Mouse (Mus musculus) midbrain, embryonic 12.5 days (tissue): Measurements from ENCODE around the gene Hpdl. TPM values are rescaled to one million over a fixed set of nuclear protein-coding genes. Genes with fewer than 3 reads are reported as not detected.
A peak's percentile ranks its signal among the peaks of the same experiment; 100 is the strongest.

ENCODE experiments used
- ATAC-seq: fragments of 200-750 bp; cut with Nextera tagmentation; 2 replicates; pipeline ENCODE4 v1.8.0; 2017; ENCODE audit warnings: low read depth, moderate TSS enrichment, moderate library complexity; ENCODE audit not compliant: low FRiP score
- H3K27ac ChIP-seq: fragments of 300-500 bp; sonication (generic); replicated peaks from 2 replicates; pipeline ENCODE4 v1.5.1; 2016; ENCODE audit warnings: mild to moderate bottlenecking
- H3K27me3 ChIP-seq: fragments of 300-500 bp; sonication (generic); 2 replicates; pipeline ENCODE4 v1.6.1; 2016; ENCODE audit warnings: mild to moderate bottlenecking
- H3K36me3 ChIP-seq: fragments of 300-500 bp; sonication (generic); 2 replicates; pipeline ENCODE4 v1.6.1; 2016
- H3K4me1 ChIP-seq: fragments of 300-500 bp; sonication (generic); 2 replicates; pipeline ENCODE4 v1.6.1; 2016
- H3K4me2 ChIP-seq: fragments of 300-500 bp; sonication (generic); replicated peaks from 2 replicates; pipeline ENCODE4 v1.6.1; 2016; ENCODE audit warnings: mild to moderate bottlenecking, moderate library complexity
- H3K4me3 ChIP-seq: fragments of 300-500 bp; sonication (generic); 2 replicates; pipeline ENCODE4 v1.5.1; 2016; ENCODE audit warnings: mild to moderate bottlenecking
- H3K9ac ChIP-seq: fragments of 300-500 bp; sonication (generic); replicated peaks from 2 replicates; pipeline ENCODE4 v1.6.1; 2016; ENCODE audit warnings: mild to moderate bottlenecking, moderate library complexity
- H3K9me3 ChIP-seq: fragments of 300-500 bp; sonication (generic); 2 replicates; pipeline ENCODE4 v1.6.1; 2016; ENCODE audit warnings: mild to moderate bottlenecking
- WGBS: fragments of 180-500 bp; shearing (Covaris S2); methylation state at CpG from one replicate; pipeline ENCODE4 v1.1.7; 2016; 5-methylcytosine and 5-hydroxymethylcytosine counted together
- polyA plus RNA-seq: library from polyadenylated mRNA; unstranded; fragments of >200 nt; fragmentation: Nextera tagmentation; extraction: Ambion mirVana; gene quantifications from 2 replicates; pipeline ENCODE4 v1.2.1, GENCODE M21; 2016

Gene Hpdl
- polyA plus RNA-seq, 1 experiment from 2014 or later, result 0.45 TPM

GRCm38 (mm10) chr4:116827819-116828218 is 6.3 kb upstream of the Hpdl start:
- Histone ChIP-seq H3K4me3 (no peak overlapping the region), H3K36me3 (no peaks in the 10 kb centered on the region), H3K4me1 (peaks cover 24% of the 10 kb centered on the region), H3K27ac (no peak overlapping the region), H3K27me3 (0 out of 2 replicates have a peak, but pooled peaks cover 3% of the 10 kb centered on the region), H3K9ac (no peak overlapping the region), H3K4me2 (no peak overlapping the region), H3K9me3 (no peaks in the 10 kb centered on the region)
- WGBS, result 0% methylated on average over 4 of the region's 4 CpGs
- ATAC-seq, result no peak

DNA sequence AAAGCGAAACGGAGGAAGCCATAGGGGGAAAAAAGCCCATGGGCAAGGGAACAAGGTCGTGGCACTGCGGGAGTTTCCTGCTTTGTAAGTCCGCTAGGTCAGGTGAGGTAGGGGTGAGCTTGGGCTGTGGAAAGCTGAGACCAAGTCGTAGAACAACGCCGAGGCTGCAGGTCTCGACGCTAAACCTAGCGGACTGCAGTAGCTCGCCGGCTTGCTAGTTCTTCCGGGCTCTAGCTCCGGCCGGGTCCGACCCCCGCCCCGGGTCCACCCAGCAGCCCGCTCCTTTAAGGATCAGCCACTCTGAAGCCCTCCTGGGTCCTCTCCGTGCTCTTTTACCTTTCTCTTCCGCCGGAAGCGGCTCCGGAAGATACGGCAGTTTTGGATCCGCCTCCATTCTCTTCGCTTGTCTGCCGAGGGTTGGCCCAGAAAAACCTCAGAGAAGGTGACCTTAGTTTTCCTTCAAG is 3.1 kb upstream of the Hpdl start:
- peak overlapping the region; percentile 73 for H3K4me2 ChIP-seq
- H3K4me3 ChIP-seq, result peak overlapping the region; percentile 52
- ATAC-seq, result peak; percentile 31
- H3K9me3 ChIP-seq, result no peaks in the 10 kb centered on the region
- peaks cover 27% of the 10 kb centered on the region for H3K4me1 ChIP-seq
- H3K36me3 ChIP-seq, result no peaks in the 10 kb centered on the region
- 1% methylated on average over 29 of the region's 29 CpGs for WGBS
- H3K9ac ChIP-seq, result peak overlapping the region; percentile 53
- peaks cover 30% of the 10 kb centered on the region for H3K27me3 ChIP-seq
- peak overlapping the region; percentile 54; the same call in 1 of the 2 replicates for H3K27ac ChIP-seq

GRCm38 (mm10) chr4:116820902-116821693 is 409 bp downstream of the Hpdl start:
- H3K4me3 ChIP-seq, result peak overlapping the region; percentile 48
- WGBS, result under 1% methylated on average over 51 of the region's 51 CpGs
- peak overlapping the region; percentile 58 for H3K9ac ChIP-seq
- peaks cover 36% of the 10 kb centered on the region for H3K27me3 ChIP-seq
- no peak overlapping the region for H3K27ac ChIP-seq
- H3K9me3 ChIP-seq, result no peaks in the 10 kb centered on the region
- peaks cover 25% of the 10 kb centered on the region for H3K4me1 ChIP-seq
- peaks cover 21% of the 10 kb centered on the region; the same call in 1 of the 2 replicates for H3K36me3 ChIP-seq
- peak overlapping the region; percentile 87 for H3K4me2 ChIP-seq
- ATAC-seq, result peak; percentile 78

DNA sequence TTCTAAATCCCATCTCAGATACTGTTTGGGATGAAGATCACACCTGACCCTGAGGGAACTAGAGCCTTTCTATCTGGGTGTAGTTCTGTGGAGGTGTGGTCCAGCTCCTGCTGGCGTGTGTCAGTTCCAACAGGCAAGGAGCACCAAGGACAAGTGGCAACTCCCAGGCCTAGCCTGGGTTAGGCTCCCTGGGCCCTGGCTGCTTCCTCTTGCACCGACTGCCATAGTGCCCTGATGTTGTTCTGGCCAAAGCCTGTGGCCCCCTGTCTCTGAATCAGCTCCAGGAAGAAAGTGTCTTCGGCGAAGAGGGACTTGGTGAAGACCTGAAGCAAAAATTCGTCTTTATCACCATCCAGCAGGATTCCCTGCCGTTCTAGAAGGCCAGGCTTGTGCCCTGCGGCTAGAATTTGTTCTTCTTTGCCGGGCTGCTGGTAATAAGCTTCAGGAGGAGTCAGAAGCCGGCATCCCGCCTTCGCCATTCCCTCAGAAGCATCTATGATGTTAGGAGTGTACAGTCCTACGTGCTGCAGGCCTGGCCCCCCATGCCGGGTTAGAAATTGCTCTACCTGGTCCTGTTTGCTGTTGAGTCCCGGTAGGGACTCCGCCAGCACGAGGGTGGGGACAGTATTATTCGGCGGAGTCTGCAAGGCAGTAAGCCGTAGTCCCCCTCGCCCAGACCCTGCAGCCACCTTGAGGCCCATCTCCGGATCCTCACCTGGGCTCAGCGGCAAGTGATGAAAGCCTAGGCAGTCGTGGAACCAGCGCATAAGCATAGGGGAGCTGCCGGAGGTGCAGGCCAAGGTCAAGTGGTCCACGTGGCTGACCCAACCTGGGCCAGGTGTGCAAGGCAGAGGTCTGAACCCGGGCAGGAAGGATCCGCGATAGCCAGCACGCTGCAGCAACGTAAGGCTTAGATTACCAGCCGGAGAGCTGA is 1.3 kb downstream of the Hpdl start:
- WGBS, result 21% methylated on average over 32 of the region's 32 CpGs
- Histone ChIP-seq H3K9ac (peak overlapping the region; percentile 58), H3K4me2 (peak overlapping the region; percentile 87), H3K27me3 (peaks cover 36% of the 10 kb centered on the region), H3K9me3 (no peaks in the 10 kb centered on the region), H3K4me3 (peak overlapping the region; percentile 48), H3K27ac (no peak overlapping the region), H3K36me3 (peaks cover 27% of the 10 kb centered on the region; the same call in 1 of the 2 replicates), H3K4me1 (peaks cover 23% of the 10 kb centered on the region)
- no peak for ATAC-seq

DNA sequence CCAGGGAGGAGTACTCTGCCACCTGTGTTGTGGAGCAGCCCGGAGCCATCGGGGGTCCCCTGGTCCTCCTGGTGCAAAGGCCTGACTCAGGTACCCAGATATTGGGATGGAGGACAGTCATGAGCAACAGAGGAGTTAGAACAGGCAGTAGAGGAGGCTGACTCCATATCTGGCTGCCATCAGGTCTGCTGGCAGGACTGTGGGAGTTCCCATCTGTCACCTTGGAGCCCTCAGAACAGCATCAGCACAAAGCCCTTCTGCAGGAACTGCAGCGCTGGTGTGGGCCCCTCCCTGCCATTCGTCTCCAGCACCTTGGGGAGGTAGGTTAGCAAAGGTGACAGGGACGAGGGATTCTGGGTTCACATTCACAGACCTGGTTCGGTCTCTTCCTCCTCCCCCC is 4.0 kb downstream of the Hpdl start:
- no peak for ATAC-seq
- Histone ChIP-seq H3K9me3 (no peaks in the 10 kb centered on the region), H3K4me1 (peaks cover 14% of the 10 kb centered on the region), H3K4me2 (no peak overlapping the region), H3K27me3 (peaks cover 35% of the 10 kb centered on the region), H3K4me3 (no peak overlapping the region), H3K27ac (no peak overlapping the region), H3K36me3 (peaks cover 27% of the 10 kb centered on the region; the same call in 1 of the 2 replicates), H3K9ac (no peak overlapping the region)
- 97% methylated on average over 6 of the region's 6 CpGs for WGBS

DNA sequence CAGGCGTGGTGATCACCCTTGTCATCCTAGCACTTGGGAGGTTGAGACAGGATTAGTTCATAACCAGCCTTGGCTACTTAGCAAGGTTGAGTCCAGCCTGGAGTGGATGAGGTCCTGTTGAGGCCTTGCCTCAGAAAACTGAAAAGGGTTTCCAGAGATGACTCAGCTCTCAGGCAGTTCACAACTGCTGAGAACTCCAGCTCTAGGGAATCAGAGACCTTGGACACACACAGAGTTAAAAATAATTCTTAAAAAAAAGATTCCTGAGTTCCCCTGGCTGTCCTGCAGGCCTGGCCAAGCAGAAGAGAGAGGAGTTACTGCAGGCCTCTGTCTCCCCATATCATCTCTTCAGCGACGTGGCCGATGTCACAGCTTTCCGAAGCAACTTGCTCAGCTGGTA is 6.2 kb downstream of the Hpdl start:
- Histone ChIP-seq H3K9ac (no peak overlapping the region), H3K27ac (no peak overlapping the region), H3K4me2 (no peak overlapping the region), H3K36me3 (peaks cover 27% of the 10 kb centered on the region; the same call in 1 of the 2 replicates), H3K4me1 (0 out of 2 replicates have a peak, but pooled peaks cover 2% of the 10 kb centered on the region), H3K27me3 (peaks cover 16% of the 10 kb centered on the region), H3K4me3 (no peak overlapping the region), H3K9me3 (no peaks in the 10 kb centered on the region)
- no peak for ATAC-seq
- WGBS, result 97% methylated on average over 5 of the region's 5 CpGs

- H3K36me3 ChIP-seq, result 0 out of 2 replicates have a peak, but pooled peaks cover 6% of the 10 kb centered on the region
- H3K4me2 ChIP-seq, result no peak overlapping the region
- WGBS, result 82% methylated on average over 3 of the region's 3 CpGs
These were observed 10.5 kb downstream of the Hpdl start for GRCm38 (mm10) chr4:116811012-116811411.

DNA sequence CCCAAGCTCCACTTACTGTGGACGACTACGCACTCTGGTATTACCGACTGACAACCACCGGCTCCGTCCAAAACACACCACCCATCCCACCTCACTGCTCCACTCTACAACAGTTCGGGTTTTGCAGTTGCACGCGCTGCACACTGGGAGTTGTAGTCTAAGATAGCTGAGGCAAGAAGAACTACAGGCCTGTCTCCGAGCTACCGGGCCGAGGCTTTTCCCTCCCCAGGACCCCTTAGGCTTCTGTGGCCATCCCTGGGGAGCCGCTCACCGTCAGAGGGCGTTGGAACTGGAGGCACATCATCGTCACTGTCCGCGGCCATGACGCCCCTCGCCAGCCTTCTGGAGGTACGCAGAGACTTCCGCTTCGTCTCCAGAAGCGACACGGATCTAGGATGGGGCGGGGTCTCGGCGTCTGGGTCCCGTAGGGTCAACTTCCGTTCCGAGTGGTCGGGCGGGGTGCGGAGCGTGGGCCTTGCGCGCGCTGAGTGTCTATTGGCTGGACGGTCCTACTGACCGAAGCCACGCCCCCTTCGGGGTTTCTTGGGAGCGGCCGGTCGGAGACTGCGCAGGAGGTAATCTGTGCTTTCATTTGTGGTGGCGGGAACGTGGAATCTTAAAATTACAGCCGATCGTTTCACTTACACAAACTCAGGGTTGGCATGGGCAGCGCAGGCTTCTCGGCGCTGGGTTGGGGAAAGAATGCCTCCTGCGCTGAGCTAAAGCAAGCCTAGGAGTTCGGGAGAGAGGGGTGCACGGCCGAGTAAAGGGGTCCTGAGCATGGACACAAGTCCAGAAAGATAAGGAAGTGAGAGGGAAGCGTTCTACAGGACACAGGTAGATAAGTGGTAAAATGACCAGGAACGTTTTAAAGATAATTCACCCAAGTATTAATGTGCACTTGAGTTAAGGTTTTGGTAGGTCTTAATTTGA is 14.0 kb downstream of the Hpdl start, which contains the start of the genes Toe1 and Mutyh:
Gene Toe1 (minus strand): TSS at position 444 of the 933 bp plus-strand sequence.
Gene Mutyh (plus strand): TSS at position 527 of the 933 bp plus-strand sequence.
- H3K27ac ChIP-seq, result peak within 1 kb of the TSS; percentile 84
- peak within 1 kb of the TSS; percentile 65 for H3K9ac ChIP-seq
- H3K9me3 ChIP-seq, result no peaks in the 10 kb centered on the region
- ATAC-seq, result peak; percentile 98
- H3K36me3 ChIP-seq, result peaks cover 33% of the 10 kb centered on the region
- H3K4me2 ChIP-seq, result peak within 1 kb of the TSS; percentile 77
- no peaks in the 10 kb centered on the region for H3K27me3 ChIP-seq
- under 1% methylated on average over 58 of the region's 58 CpGs for WGBS
- H3K4me3 ChIP-seq, result peak within 1 kb of the TSS; percentile 61
- peaks cover 10% of the 10 kb centered on the region for H3K4me1 ChIP-seq

More at GRCm38 (mm10) chr4:116811012-116811411, 10.5 kb downstream of the Hpdl start:
- no peak for ATAC-seq
- Histone ChIP-seq H3K4me1 (peaks cover 10% of the 10 kb centered on the region), H3K9me3 (no peaks in the 10 kb centered on the region), H3K4me3 (no peak overlapping the region), H3K9ac (no peak overlapping the region), H3K27ac (no peak overlapping the region), H3K27me3 (no peaks in the 10 kb centered on the region)

GRCm38 (mm10) chr4:116799901-116800300 is 21.6 kb downstream of the Hpdl start:
- H3K4me1 ChIP-seq, result no peaks in the 10 kb centered on the region
- H3K9me3 ChIP-seq, result no peaks in the 10 kb centered on the region
- peaks cover 29% of the 10 kb centered on the region for H3K36me3 ChIP-seq
- no peaks in the 10 kb centered on the region for H3K27me3 ChIP-seq
- no peak overlapping the region for H3K4me3 ChIP-seq
- H3K27ac ChIP-seq, result no peak overlapping the region
- no peak overlapping the region for H3K9ac ChIP-seq
- ATAC-seq, result no peak
- H3K4me2 ChIP-seq, result no peak overlapping the region
- WGBS, result 44% methylated on average over 5 of the region's 5 CpGs

DNA sequence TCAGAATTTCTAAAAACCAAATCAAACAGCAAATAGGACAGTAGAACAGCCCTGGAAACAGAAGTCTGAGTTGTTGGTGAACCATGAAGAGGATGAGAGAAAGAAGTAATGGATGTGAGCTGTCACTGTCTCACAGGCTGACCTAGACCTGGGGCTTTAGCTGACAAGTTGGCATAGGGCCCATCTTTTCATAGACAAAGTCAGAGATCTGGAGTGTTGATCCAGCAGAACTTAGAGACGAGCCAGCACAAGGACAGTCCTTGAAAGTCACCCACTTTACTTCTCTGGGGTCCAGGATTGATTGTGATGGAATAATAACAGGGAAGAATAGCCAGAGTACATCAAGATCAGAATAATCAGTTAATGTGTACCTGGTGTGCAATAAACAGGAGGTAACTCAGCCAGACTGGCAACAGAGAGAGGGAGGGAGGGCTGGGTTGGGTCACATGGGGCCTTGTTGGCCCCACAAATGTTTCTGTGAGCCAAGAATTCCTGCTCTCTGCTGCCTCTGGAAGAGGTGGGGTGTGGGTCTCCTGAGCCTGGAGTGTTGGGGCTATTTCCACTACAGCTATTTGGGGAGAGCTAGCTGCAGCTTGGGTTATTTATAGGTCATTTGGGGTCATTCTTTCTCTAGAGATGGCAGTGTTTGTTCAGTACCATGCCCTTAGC is 24.9 kb downstream of the Hpdl start:
- no peaks in the 10 kb centered on the region for H3K27me3 ChIP-seq
- 72% methylated on average over 1 of the region's 1 CpGs for WGBS
- ATAC-seq, result no peak
- H3K4me3 ChIP-seq, result no peak overlapping the region
- H3K4me1 ChIP-seq, result no peaks in the 10 kb centered on the region
- H3K27ac ChIP-seq, result no peak overlapping the region
- H3K36me3 ChIP-seq, result no peaks in the 10 kb centered on the region; the same call in 1 of the 2 replicates
- H3K9ac ChIP-seq, result no peak overlapping the region
- H3K4me2 ChIP-seq, result no peak overlapping the region
- H3K9me3 ChIP-seq, result no peaks in the 10 kb centered on the region
